Mouse (Mus musculus): ENCODE measurements around the gene Gm10717.
"Not testable (repeated sequence)": the region's sequence is repeated elsewhere in the genome, so short reads cannot be mapped to it uniquely, and the experiment has no call there.

The Gm10717 gene

DNA sequence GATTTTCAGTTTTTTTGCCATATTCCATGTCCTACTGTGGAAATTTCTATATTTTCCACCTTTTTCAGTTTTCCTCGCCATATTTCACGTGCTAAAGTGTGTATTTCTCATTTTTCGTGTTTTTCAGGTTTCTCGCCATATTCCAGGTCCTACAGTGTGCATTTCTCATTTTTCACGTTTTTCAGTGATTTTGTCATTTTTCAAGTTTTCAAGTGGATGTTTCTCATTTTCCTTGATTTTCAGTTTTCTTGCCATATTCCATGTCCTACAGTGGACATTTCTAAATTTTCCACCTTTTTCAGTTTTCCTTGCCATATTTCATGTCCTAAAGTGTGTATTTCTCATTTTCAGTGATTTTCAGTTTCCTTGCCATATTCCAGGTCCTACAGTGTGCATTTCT, 919 bp downstream of the Gm10717 start:
- not testable (repeated sequence) for DNase-seq

GRCm38 (mm10) chr9:3026741-3027140, 1.5 kb downstream of the Gm10717 start:
- not testable (repeated sequence) for DNase-seq

- not testable (repeated sequence) for DNase-seq
These were observed 2.0 kb downstream of the Gm10717 start for GRCm38 (mm10) chr9:3027200-3027599.

DNA sequence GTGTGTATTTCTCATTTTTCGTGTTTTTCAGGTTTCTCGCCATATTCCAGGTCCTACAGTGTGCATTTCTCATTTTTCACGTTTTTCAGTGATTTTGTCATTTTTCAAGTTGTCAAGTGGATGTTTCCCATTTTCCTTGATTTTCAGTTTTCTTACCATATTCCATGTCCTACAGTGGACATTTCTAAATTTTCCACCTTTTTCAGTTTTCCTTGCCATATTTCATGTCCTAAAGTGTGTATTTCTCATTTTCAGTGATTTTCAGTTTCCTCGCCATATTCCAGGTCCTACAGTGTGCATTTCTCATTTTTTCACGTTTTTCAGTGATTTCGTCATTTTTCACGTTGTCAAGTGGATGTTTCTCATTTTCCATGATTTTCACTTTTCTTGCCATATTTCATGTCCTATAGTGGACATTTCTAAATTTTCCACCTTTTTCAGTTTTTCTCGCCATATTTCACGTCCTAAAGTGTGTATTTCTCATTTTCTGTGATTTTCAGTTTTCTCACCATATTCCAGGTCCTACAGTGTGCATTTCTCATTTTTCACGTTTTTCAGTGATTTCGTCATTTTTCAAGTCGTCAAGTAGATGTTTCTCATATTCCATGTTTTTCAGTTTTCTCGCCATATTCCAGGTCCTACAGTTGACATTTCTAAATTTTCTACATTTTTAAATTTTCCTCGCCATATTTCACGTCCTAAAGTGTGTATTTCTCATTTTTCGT, 4.2 kb downstream of the Gm10717 start:
- not testable (repeated sequence) for DNase-seq

DNA sequence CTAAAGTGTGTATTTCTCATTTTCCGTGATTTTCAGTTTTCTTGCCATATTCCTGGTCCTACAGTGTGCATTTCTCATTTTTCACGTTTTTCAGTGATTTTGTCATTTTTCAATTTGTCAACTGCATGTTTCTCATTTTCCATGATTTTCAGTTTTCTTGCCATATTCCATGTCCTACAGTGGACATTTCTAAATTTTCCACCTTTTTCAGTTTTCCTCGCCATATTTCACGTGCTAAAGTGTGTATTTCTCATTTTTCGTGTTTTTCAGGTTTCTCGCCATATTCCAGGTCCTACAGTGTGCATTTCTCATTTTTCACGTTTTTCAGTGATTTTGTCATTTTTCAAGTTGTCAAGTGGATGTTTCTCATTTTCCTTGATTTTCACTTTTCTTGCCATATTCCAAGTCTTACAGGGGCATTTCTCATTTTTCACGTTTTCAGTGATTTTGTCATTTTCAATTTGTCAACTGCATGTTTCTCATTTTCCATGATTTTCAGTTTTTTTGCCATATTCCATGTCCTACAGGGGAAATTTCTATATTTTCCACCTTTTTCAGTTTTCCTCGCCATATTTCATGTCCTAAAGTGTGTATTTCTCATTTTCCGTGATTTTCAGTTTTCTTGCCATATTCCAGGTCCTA, 5.6 kb downstream of the Gm10717 start:
- DNase-seq = not testable (repeated sequence)

DNA sequence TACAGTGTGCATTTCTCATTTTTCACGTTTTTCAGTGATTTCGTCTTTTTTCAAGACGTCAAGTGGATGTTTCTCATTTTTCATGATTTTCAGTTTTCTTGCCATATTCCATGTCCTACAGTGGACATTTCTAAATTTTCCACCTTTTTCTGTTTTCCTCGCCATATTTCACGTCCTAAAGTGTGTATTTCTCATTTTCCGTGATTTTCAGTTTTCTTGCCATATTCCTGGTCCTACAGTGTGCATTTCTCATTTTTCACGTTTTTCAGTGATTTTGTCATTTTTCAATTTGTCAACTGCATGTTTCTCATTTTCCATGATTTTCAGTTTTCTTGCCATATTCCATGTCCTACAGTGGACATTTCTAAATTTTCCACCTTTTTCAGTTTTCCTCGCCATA, 9.1 kb downstream of the Gm10717 start, which contains the start of gene Gm17535:
Gene Gm17535, plus strand, starts transcription at position 301 of the 400 bp plus-strand sequence.
- not testable (repeated sequence) for DNase-seq

DNA sequence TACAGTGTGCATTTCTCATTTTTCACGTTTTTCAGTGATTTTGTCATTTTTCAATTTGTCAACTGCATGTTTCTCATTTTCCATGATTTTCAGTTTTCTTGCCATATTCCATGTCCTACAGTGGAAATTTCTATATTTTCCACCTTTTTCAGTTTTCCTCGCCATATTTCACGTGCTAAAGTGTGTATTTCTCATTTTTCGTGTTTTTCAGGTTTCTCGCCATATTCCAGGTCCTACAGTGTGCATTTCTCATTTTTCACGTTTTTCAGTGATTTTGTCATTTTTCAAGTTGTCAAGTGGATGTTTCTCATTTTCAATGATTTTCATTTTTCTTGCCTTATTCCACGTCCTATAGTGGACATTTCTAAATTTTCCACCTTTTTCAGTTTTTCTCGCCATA, 11.4 kb downstream of the Gm10717 start, which contains the start of gene Gm10715:
Gene Gm10715, plus strand, starts transcription at position 301 of the 400 bp plus-strand sequence.
- DNase-seq = not testable (repeated sequence)

- DNase-seq = not testable (repeated sequence)
These were observed 12.9 kb downstream of the Gm10717 start for GRCm38 (mm10) chr9:3038161-3038560.

Data from right cerebral cortex, postnatal 25 days (tissue).